Mouse (Mus musculus) left cerebral cortex, postnatal 4 days (tissue): Measurements from ENCODE around the gene Cavin3. TPM values are rescaled to one million over a fixed set of nuclear protein-coding genes. Genes with fewer than 3 reads are reported as not detected.
"Not testable (repeated sequence)": the region's sequence is repeated elsewhere in the genome, so short reads cannot be mapped to it uniquely, and the experiment has no call there.

Source experiments
- DNase-seq: peaks from one replicate; pipeline ENCODE4 v3.0.0-alpha.2; 2022
- intact Hi-C: fragments of 180-260 bp; cut with DNase I; formaldehyde crosslinking; loops from one replicate; pipeline ENCODE4 v1.15.1; 2025
- total RNA-seq, 2 experiments: library from RNA; stranded (reverse); gene quantifications; 2 replicates each; pipeline ENCODE4 v1.2.3; 2021

Cavin3 gene
- total RNA-seq, 2 experiments from 2014 or later = 11.7 to 13.8 TPM

DNA sequence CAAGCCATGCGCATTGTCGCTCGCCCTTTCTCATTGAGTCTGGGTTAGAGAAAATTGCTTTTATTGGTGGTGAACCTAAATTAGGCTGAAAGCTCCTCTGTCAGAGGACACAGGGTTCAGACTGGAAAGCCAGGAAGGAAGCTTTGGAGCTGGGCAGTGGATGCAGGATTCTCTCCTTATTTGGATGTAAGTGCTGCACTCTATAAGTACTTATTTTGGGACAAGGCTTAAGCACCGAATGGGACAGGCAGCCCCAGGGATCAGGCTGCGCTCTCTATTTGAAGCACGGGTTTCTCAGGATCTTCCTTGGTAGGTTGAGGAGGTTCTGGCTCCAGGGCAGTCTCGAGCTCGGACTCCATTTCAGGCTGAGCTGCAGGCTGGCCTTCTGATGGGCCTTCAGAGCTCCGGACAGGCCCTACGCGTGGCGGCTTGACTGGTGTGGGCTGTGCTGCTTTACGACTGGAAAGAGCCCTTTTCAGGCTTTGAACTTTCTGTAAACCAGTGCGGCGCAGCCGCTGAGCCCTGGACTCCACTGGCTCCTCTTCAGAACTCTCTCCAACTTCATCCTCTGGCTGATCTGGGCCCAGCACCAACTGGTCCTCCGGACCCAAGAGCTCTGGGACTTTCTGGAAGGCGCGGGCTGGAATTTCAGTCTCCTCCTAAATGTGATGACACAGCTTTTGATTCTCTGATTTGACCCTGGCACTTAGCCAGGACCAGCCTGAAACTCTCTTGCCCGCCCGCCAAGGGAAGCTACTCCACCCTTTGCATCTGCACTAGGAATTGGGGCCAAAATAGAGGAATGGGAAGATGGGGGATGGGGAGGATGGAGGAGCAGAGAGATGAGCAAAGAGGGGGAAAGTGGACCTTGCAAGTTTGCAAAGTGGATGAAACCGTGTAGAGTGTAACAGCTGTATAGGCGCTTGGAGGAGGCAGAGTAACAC lies 1.3 kb downstream of the Cavin3 start:
- intact Hi-C loops = no loop called here
- DNase-seq = peak; percentile 67

- no peak for DNase-seq
- intact Hi-C loops = no loop called here
Measured at GRCm38 (mm10) chr7:105480081-105480480, 2.0 kb downstream of the Cavin3 start.

- no peak for DNase-seq
- intact Hi-C loops = loop anchor here (5.0 to 10.0 kb wide), 2 partner anchors 67 to 304 kb away; no protein-coding TSS in a partner anchor
Measured at GRCm38 (mm10) chr7:105479232-105479631, 2.9 kb downstream of the Cavin3 start.

DNA sequence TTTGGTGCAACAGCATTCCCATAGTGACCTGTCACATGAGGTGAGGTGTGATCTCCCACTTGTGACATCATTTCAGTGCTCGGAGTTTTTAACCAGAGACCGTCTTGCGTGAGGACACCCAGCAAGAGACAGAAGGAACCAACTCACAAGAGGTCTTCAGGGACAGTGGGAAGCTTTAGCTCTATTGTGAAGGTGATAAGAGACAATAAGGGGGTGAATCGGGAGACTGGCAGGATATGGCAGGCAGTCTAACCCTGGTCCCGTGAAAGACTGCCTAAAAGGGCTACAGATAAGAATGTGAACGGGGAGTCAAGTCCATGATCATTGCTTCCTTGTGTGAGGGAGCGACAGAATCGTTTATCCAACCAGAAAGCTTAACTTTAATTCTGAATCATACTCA lies 3.8 kb downstream of the Cavin3 start:
- intact Hi-C loops = loop anchor here (5.0 to 10.0 kb wide), 2 partner anchors 66 to 304 kb away; no protein-coding TSS in a partner anchor
- DNase-seq = no peak

- intact Hi-C loops = loop anchor here (5.0 to 10.0 kb wide), 2 partner anchors 66 to 303 kb away; no protein-coding TSS in a partner anchor
- peak; percentile 10 for DNase-seq
Measured at GRCm38 (mm10) chr7:105477841-105478240, 4.3 kb downstream of the Cavin3 start.

DNA sequence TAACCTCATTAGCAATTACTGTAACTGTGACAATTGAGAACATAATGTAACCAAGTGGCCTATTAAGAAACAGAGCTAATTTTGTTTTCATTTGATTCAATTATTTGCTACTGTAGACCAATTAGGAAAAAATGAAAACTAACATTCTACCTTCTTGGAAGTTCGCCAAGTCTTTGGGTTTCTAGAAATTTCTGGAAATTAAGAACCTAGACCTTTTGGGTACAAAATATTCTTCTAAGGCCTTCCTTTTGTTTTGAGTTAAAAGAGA lies 4.7 kb downstream of the Cavin3 start:
- DNase-seq = no peak
- intact Hi-C loops = loop anchor here (5.0 to 10.0 kb wide), 2 partner anchors 65 to 303 kb away; no protein-coding TSS in a partner anchor

GRCm38 (mm10) chr7:105476683-105477432 lies 5.2 kb downstream of the Cavin3 start:
- intact Hi-C loops = loop anchor here (5.0 to 10.0 kb wide), 2 partner anchors 65 to 302 kb away; no protein-coding TSS in a partner anchor

GRCm38 (mm10) chr7:105475396-105475949 lies 6.6 kb downstream of the Cavin3 start:
- DNase-seq = no peak
- intact Hi-C loops = loop anchor here (5.0 to 10.0 kb wide), 2 partner anchors 63 to 301 kb away; no protein-coding TSS in a partner anchor

More at GRCm38 (mm10) chr7:105476683-105477432, 5.2 kb downstream of the Cavin3 start:
- DNase-seq = no peak

- intact Hi-C loops = loop anchor here (5.0 to 10.0 kb wide), 2 partner anchors 63 to 300 kb away; no protein-coding TSS in a partner anchor
- no peak for DNase-seq
Measured at GRCm38 (mm10) chr7:105474771-105475315, 7.3 kb downstream of the Cavin3 start.

GRCm38 (mm10) chr7:105472607-105473006 lies 9.5 kb downstream of the Cavin3 start:
- intact Hi-C loops = loop anchor here (10.0 kb wide), 1 partner anchor 298 kb away; no protein-coding TSS in a partner anchor
- DNase-seq = no peak

GRCm38 (mm10) chr7:105465505-105465904 lies 16.6 kb downstream of the Cavin3 start:
- intact Hi-C loops, DNase-seq: not testable (repeated sequence)

DNA sequence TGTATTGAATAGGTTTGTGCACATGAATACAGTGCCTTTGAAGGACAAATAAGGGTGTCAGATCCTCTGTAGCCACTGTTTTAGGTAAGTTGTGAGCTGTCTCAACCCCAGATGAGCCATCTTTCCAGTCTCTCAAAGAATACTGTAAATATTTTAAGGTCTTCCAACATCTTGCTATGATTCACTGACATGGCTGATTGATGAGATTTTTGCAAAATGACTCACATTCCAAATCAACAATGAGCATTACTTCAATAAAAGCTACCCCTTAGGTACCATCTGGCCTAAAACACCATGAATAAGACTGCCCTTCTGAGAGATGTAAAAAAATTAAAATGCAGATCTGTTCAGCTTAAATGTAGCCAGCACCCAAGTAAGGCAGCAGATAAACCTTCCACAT lies 23.6 kb downstream of the Cavin3 start:
- intact Hi-C loops = no loop called here
- no peak for DNase-seq

DNA sequence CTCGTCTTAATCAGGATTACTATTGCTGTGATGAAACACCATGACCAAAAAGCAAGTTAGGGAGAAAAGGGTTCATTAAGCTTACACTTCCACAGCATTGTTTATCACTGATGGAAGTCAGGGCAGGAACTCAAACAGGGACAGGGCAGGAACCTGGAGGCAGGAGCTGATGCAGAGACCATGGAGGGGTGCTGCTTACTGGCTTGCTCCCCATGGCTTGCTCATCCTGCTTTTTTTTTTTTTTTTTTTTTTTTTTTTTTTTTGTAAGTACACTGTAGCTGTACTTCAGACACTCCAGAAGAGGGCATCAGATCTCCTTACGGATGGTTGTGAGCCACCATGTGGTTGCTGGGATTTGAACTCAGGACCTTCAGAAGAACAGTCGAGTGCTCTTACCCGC lies 28.8 kb downstream of the Cavin3 start:
- intact Hi-C loops, DNase-seq: not testable (repeated sequence)

- intact Hi-C loops = no loop called here
Measured at GRCm38 (mm10) chr7:105445076-105445475, 37.0 kb downstream of the Cavin3 start.

DNA sequence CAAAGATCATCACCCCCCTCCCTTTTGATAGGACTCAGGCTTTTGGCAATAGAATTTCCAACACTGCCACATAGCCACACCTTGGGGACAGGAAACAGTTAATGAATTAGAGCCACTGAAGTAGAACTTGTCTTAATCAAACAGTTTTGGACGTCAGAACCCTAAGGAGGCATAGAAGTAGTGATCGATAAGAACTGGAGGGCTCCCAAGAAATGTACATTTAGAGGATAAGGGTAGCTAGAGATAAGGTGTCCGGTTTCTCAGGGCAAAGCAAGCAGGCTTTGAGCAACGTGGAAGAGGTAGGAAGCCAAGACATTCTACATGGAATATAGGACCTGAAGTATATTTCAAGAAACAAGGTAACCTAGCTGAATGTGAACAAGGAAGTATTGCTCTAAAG lies 40.7 kb downstream of the Cavin3 start:
- intact Hi-C loops = no loop called here
- no peak for DNase-seq

More at GRCm38 (mm10) chr7:105445076-105445475, 37.0 kb downstream of the Cavin3 start:
- DNase-seq = no peak

DNA sequence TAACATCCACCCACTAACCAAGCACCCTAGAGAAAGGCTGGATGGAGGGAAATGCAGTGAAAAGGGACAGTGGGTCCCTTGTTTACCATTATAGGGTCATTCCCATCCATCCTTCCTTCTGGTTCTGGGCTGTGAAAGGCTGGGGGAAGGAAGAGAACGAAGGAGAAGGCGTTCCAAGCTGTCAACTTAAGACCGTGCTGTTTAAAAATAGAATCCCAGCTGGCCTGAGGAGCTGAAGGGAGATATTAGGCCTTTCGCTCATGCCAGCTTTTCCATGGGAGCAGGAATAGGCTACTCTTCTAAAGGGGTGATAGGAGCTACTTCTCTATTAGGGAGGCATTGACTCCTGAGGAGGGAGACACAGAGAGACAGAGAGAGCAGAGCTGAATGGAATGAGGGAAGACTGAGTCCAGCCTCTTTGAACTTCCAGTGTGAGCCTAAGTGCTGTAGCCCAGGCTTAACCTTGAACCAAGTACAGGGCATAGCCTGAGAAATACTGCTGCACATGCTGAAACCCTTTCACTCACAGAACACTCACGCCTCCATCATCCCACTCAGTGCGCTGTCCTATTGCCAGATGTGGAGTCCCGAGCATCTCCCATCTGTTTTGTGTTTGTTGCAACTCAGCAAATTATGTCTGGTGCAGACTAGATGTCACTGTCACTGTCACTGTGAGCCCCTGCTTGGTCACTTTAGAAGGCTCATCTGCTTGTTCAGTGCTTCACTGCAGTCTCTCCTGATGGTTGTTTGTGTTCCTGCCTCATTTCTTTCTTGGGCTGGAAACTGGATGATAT lies 43.9 kb downstream of the Cavin3 start:
- intact Hi-C loops = no loop called here
- no peak for DNase-seq

- DNase-seq = no peak
- intact Hi-C loops = no loop called here
Measured at GRCm38 (mm10) chr7:105434798-105435197, 47.3 kb downstream of the Cavin3 start.

DNA sequence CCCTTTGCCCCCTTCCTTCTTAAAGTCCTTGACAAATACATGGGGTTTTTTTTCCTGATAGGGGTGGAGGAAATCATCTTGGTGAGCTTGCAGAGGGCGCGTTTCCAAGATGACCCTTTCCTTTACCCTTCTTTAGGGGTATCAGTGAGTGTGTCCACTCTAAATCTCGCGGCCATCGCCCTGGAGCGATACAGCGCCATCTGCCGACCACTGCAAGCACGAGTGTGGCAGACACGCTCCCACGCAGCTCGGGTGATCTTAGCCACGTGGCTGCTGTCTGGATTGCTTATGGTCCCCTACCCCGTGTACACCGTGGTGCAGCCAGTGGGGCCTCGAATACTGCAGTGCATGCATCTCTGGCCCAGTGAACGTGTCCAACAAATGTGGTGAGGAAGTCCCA lies 48.2 kb downstream of the Cavin3 start:
- DNase-seq = no peak
- intact Hi-C loops = no loop called here

GRCm38 (mm10) chr7:105432058-105432457 lies 50.0 kb downstream of the Cavin3 start:
- intact Hi-C loops = no loop called here

More at GRCm38 (mm10) chr7:105432058-105432457, 50.0 kb downstream of the Cavin3 start:
- no peak for DNase-seq
